Comparison of ENCODE assay signal across 19 mouse cellular contexts in genomic region chr10:41962725-41963124, GRCm38 (mm10). TPM values are rescaled to one million over a fixed set of nuclear protein-coding genes. Genes with fewer than 3 reads are reported as not detected.
A peak's percentile ranks its signal among the peaks of the same experiment; 100 is the strongest.
DNase-seq lines count a peak whose midpoint lies in the region; ATAC-seq and TF ChIP-seq lines count a peak whose summit lies in the region.
"Had no signal": no experiment of that assay in that cellular context is flagged by ENCODE, and none has a peak within 500 bp of the region (broad histone marks: within the 10 kb centered on the region; RNA-seq: fewer than 3 reads in every experiment).

No protein-coding gene starts in this region.

- peak; percentile 31 for DNase-seq in embryo, embryonic 10.5 days (ENCODE audit: low spot score)
- DNase-seq in embryo, embryonic 9.5 days (ENCODE audit: extremely low spot score): no peak
- DNase-seq in A20 (ENCODE audit: low read depth, low spot score): peak; percentile 84
- DNase-seq in retina, postnatal 1 day: peak; percentile 80
- DNase-seq in forebrain, postnatal 0 days: no peak
- no peak for DNase-seq in right cerebral cortex, adult 2 months (ENCODE audit: low spot score in 2 of 2)
- no peak for DNase-seq in kidney, postnatal 25 days
- DNase-seq: adrenal gland, adult 8-10 months; cerebellum, adult 2 months; heart, adult 11 months; lung, postnatal 14 days; right cerebral cortex, postnatal 14 days; thymus, adult 18-20 months had no signal

- H3K4me1 ChIP-seq in hindbrain, embryonic 15.5 days (replicated peaks): no peaks in the 10 kb centered on the region
- H3K4me1 ChIP-seq in forebrain, postnatal 0 days (ENCODE audit: insufficient read depth): no peaks in the 10 kb centered on the region
- H3K4me1 ChIP-seq: limb, embryonic 12.5 days; midbrain, embryonic 13.5 days had no signal

- no peak overlapping the region for H3K9ac ChIP-seq in hindbrain, embryonic 15.5 days
- no peak overlapping the region for H3K9ac ChIP-seq in forebrain, postnatal 0 days
- H3K9ac ChIP-seq: limb, embryonic 12.5 days; liver, embryonic 14.5 days; midbrain, embryonic 13.5 days had no signal

- no peak overlapping the region for H3K4me2 ChIP-seq in hindbrain, embryonic 15.5 days
- H3K4me2 ChIP-seq in forebrain, postnatal 0 days (ENCODE audit: low read depth): no peak overlapping the region
- H3K4me2 ChIP-seq: limb, embryonic 12.5 days; midbrain, embryonic 13.5 days had no signal

- ATAC-seq in hindbrain, embryonic 15.5 days (ENCODE audit: low FRiP score, low read depth): peak; percentile 38; the same call in 1 of the 2 replicates
- no peak for ATAC-seq in forebrain, postnatal 0 days
- ATAC-seq: forebrain, embryonic 14.5 days; inflammation-experienced regulatory T-cells, adult 6 months; midbrain, embryonic 13.5 days had no signal

- H3K27ac ChIP-seq in hindbrain, embryonic 15.5 days (replicated peaks): no peak overlapping the region
- H3K27ac ChIP-seq in forebrain, postnatal 0 days (ENCODE audit: low read depth, low read length): no peak overlapping the region
- H3K27ac ChIP-seq: limb, embryonic 12.5 days; liver, embryonic 14.5 days; midbrain, embryonic 13.5 days had no signal

- H3K9me3 ChIP-seq in hindbrain, embryonic 15.5 days: no peaks in the 10 kb centered on the region
- H3K9me3 ChIP-seq in forebrain, postnatal 0 days (ENCODE audit: low read length): no peaks in the 10 kb centered on the region

- WGBS in hindbrain, embryonic 15.5 days: 25% methylated on average over 4 of the region's 4 CpGs
- 40% methylated on average over 4 of the region's 4 CpGs for WGBS in forebrain, postnatal 0 days

- TF ChIP-seq CTCF in forebrain, postnatal 0 days (IDR thresholded peaks at IDR 0.05; ENCODE audit: low read depth): no peak

- H3K4me3 ChIP-seq in hindbrain, embryonic 15.5 days: no peak overlapping the region
- no peak overlapping the region for H3K4me3 ChIP-seq in forebrain, postnatal 0 days (ENCODE audit: low read depth, low read length)
- H3K4me3 ChIP-seq: limb, embryonic 12.5 days; midbrain, embryonic 13.5 days had no signal

- no peaks in the 10 kb centered on the region for H3K36me3 ChIP-seq in hindbrain, embryonic 15.5 days
- H3K36me3 ChIP-seq in forebrain, postnatal 0 days (ENCODE audit: insufficient read depth): no peaks in the 10 kb centered on the region
- H3K36me3 ChIP-seq: limb, embryonic 12.5 days; midbrain, embryonic 13.5 days had no signal

- H3K27me3 ChIP-seq in hindbrain, embryonic 15.5 days: no peaks in the 10 kb centered on the region
- H3K27me3 ChIP-seq in forebrain, postnatal 0 days (ENCODE audit: insufficient read depth, low read length): no peaks in the 10 kb centered on the region
- H3K27me3 ChIP-seq: limb, embryonic 12.5 days; midbrain, embryonic 13.5 days had no signal

RNA-seq across cellular contexts. Expression of gene Armc2, which starts 55.5 kb away (rescaled TPM):
- polyA plus RNA-seq in hindbrain, embryonic 15.5 days (2015; fragmentation: Nextera tagmentation; extraction: Ambion mirVana): 9.4 and 12.5 TPM in 2 replicates
- total RNA-seq in forebrain, postnatal 0 days (2014; rRNA removed): 9.8 and 11.4 TPM in 2 replicates
- polyA plus RNA-seq in forebrain, postnatal 0 days (2015; fragmentation: Nextera tagmentation; extraction: Ambion mirVana): 10.1 and 14.1 TPM in 2 replicates

Comparison
In these comparisons a context has a peak if more than half of its experiments do, and no peak if none do; other contexts are left out.
1. DNase-seq: peak in embryo, embryonic 10.5 days (single experiment), A20 (single experiment) and retina, postnatal 1 day (single experiment); none in embryo, embryonic 9.5 days (single experiment), forebrain, postnatal 0 days (single experiment), right cerebral cortex, adult 2 months (0 of 2) and kidney, postnatal 25 days (0 of 2).